Mouse (Mus musculus) embryonic facial prominence, embryonic 15.5 days (tissue): ENCODE results near the gene Axin1. TPM values are rescaled to one million over a fixed set of nuclear protein-coding genes. Genes with fewer than 3 reads are reported as not detected.
"Not testable (repeated sequence)": the region's sequence is repeated elsewhere in the genome, so short reads cannot be mapped to it uniquely, and the experiment has no call there.

ENCODE experiments used
- ATAC-seq: fragments of 200-750 bp; cut with Nextera tagmentation; 2 replicates; pipeline ENCODE4 v1.8.0; 2017; ENCODE audit warnings: low read depth, moderate TSS enrichment; ENCODE audit not compliant: insufficient number of reproducible peaks, low FRiP score, low TSS enrichment
- H3K27ac ChIP-seq: fragments of 300-500 bp; sonication (generic); replicated peaks from 2 replicates; pipeline ENCODE4 v1.5.1; 2015; ENCODE audit warnings: mild to moderate bottlenecking, inconsistent platforms
- H3K27me3 ChIP-seq: fragments of 300-500 bp; sonication (generic); 2 replicates; pipeline ENCODE4 v1.6.1; 2015; ENCODE audit warnings: inconsistent platforms
- H3K36me3 ChIP-seq: fragments of 300-500 bp; sonication (generic); 2 replicates; pipeline ENCODE4 v1.6.1; 2015; ENCODE audit warnings: mild to moderate bottlenecking, inconsistent platforms
- H3K4me1 ChIP-seq: fragments of 300-500 bp; sonication (generic); 2 replicates; pipeline ENCODE4 v1.6.1; 2015; ENCODE audit warnings: inconsistent platforms
- H3K4me2 ChIP-seq: fragments of 300-500 bp; sonication (generic); replicated peaks from 2 replicates; pipeline ENCODE4 v1.6.1; 2015; ENCODE audit warnings: mild to moderate bottlenecking, inconsistent platforms
- H3K4me3 ChIP-seq: fragments of 300-500 bp; sonication (generic); replicated peaks from 2 replicates; pipeline ENCODE4 v1.5.1; 2015; ENCODE audit warnings: mild to moderate bottlenecking, inconsistent platforms
- H3K9ac ChIP-seq: fragments of 300-500 bp; sonication (generic); 2 replicates; pipeline ENCODE4 v1.6.1; 2015; ENCODE audit warnings: inconsistent platforms
- H3K9me3 ChIP-seq: fragments of 300-500 bp; sonication (generic); replicated peaks from 2 replicates; pipeline ENCODE4 v1.6.1; 2016; ENCODE audit warnings: inconsistent platforms
- WGBS: fragments of 180-500 bp; shearing (Covaris S2); methylation state at CpG from one replicate; pipeline ENCODE4 v1.1.7; 2015; 5-methylcytosine and 5-hydroxymethylcytosine counted together
- polyA plus RNA-seq: library from polyadenylated mRNA; unstranded; fragments of >200 nt; fragmentation: Nextera tagmentation; extraction: Ambion mirVana; gene quantifications from 2 replicates; pipeline ENCODE4 v1.2.1, GENCODE M21; 2015

Gene Axin1
- polyA plus RNA-seq, 1 experiment from 2014 or later = 12.7 TPM

DNA sequence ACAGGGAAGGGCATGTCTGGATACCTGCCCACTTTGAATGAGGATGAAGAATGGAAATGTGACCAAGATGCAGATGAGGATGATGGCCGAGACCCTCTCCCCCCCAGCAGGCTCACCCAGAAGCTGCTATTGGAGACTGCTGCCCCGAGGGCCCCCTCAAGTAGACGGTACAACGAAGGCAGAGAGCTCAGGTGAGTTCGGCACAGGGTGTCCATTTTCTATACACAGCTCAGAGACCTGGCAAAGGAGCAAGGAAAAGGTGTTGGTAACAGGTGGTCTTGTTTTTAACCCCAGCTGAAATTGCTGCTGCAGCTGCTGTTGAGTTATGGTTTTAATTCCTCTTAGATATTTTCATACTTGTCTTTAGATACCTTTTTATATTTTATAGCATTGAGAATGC, 4.9 kb downstream of the Axin1 start:
- 90% methylated on average over 5 of the region's 5 CpGs for WGBS
- H3K4me2 ChIP-seq = no peak overlapping the region
- H3K9ac ChIP-seq = no peak overlapping the region
- no peak for ATAC-seq
- H3K4me1 ChIP-seq = peaks cover 22% of the 10 kb centered on the region
- H3K27ac ChIP-seq = no peak overlapping the region
- H3K27me3 ChIP-seq = no peaks in the 10 kb centered on the region
- H3K4me3 ChIP-seq = no peak overlapping the region
- peaks cover 47% of the 10 kb centered on the region for H3K36me3 ChIP-seq
- no peaks in the 10 kb centered on the region for H3K9me3 ChIP-seq

- WGBS = 83% methylated on average over 2 of the region's 2 CpGs
- Histone ChIP-seq H3K4me1 (no peaks in the 10 kb centered on the region), H3K4me3 (no peak overlapping the region), H3K9me3 (peaks cover 7% of the 10 kb centered on the region; the same call in 1 of the 2 replicates), H3K27me3 (no peaks in the 10 kb centered on the region), H3K9ac (no peak overlapping the region), H3K36me3 (peaks cover 71% of the 10 kb centered on the region), H3K27ac (no peak overlapping the region), H3K4me2 (no peak overlapping the region)
- ATAC-seq = no peak
Observed at GRCm38 (mm10) chr17:26149056-26149455, 10.6 kb downstream of the Axin1 start.

DNA sequence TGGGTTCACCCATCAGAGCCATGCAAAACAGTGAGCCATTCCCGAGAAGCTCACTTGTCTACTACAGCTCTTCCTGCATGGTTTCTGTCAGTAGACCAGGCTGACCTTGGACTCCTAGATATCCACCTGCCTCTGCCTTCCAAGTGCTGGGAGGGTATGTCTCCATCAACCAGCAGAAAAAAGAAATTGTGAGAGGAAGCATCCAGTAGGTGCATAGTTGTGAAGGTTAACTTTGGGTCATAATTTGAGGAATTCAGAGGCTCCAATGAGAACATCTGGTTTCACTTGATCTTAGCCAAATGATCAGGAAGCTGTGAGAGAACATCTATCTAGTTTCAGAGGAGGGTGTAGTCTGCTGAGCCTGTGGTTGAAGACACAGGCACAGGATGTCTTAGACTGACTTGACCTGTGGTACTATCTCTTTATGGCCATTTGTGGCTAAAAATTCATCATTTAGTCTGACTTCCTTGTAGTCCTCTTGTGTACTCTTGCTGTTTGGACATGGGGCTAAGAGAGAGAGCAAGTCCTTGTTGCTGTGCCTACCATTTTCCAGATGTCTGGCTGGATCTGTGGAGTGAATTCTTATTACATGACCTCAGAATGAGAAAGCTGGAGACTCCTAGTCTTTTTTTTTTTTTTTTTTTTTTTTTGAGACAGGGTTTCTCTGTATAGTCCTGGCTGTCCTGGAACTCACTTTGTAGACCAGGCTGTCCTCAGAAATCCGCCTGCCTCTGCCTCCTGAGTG, 13.6 kb downstream of the Axin1 start:
- no peaks in the 10 kb centered on the region for H3K27me3 ChIP-seq
- H3K4me1 ChIP-seq = no peaks in the 10 kb centered on the region
- peaks cover 7% of the 10 kb centered on the region; the same call in 1 of the 2 replicates for H3K9me3 ChIP-seq
- no peak overlapping the region for H3K4me3 ChIP-seq
- ATAC-seq = no peak
- WGBS = 96% methylated on average over 2 of the region's 2 CpGs
- no peak overlapping the region for H3K27ac ChIP-seq
- peaks cover 62% of the 10 kb centered on the region for H3K36me3 ChIP-seq
- H3K4me2 ChIP-seq = no peak overlapping the region
- no peak overlapping the region for H3K9ac ChIP-seq

DNA sequence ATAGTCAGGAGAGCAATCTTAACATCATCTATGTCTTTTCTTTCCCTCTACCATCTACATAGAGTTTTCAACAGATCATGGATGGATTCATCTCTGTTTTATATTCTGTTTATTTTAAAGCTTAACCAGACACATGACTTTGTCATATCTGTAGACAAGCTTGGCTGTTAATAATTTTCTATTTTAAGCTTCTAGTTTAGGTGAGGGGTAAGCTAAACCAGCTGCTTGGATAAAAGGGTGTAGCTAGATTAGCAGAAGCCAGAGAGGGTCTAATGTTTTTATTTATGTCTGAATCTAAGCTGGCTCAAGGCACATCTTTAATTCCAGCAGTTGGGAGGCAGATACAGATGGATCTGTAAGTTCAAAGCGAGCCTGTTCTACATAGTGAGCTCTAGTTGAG, 24.2 kb downstream of the Axin1 start:
- 94% methylated on average over 1 of the region's 1 CpGs for WGBS
- H3K4me2 ChIP-seq = no peak overlapping the region

GRCm38 (mm10) chr17:26168039-26168438, 29.6 kb downstream of the Axin1 start:
- Histone ChIP-seq H3K9ac (no peak overlapping the region), H3K4me3 (no peak overlapping the region), H3K4me1 (0 out of 2 replicates have a peak, but pooled peaks cover 2% of the 10 kb centered on the region), H3K36me3 (peaks cover under 1% of the 10 kb centered on the region; the same call in 1 of the 2 replicates), H3K27ac (no peak overlapping the region), H3K4me2 (no peak overlapping the region), H3K27me3 (no peaks in the 10 kb centered on the region), H3K9me3 (no peaks in the 10 kb centered on the region)
- no peak for ATAC-seq
- WGBS = 84% methylated on average over 2 of the region's 2 CpGs

More for the DNA sequence above, 24.2 kb downstream of the Axin1 start:
- Histone ChIP-seq H3K4me1 (0 out of 2 replicates have a peak, but pooled peaks cover 2% of the 10 kb centered on the region), H3K27ac (no peak overlapping the region), H3K9me3 (no peaks in the 10 kb centered on the region), H3K9ac (no peak overlapping the region), H3K27me3 (no peaks in the 10 kb centered on the region), H3K36me3 (no peaks in the 10 kb centered on the region), H3K4me3 (no peak overlapping the region)
- ATAC-seq = no peak

DNA sequence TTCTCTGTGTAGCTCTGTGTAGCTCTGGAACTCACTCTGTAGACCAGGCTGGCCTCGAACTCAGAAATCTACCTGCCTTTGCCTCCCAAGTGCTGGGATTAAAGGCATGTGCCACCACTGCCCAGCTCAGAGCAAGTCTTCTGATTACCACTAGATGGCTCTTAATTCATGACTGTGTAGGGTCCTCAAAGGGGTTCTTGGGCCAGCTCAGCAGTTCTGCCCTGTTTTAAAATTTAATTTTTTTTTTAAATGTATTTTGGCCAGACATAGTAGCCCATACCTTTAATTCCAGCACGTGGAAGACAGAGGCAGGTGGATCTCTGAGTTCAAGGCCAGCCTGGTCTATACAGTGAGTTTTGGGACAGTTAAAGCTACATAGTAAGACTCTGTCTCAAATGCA, 36.8 kb downstream of the Axin1 start:
- 75% methylated on average over 2 of the region's 2 CpGs for whole genome bisulfite sequencing
- peaks cover 38% of the 10 kb centered on the region for H3K36me3 ChIP-seq
- not testable (repeated sequence) for H3K4me3 ChIP-seq, H3K9me3 ChIP-seq, H3K27me3 ChIP-seq, H3K4me1 ChIP-seq, H3K9ac ChIP-seq, H3K4me2 ChIP-seq, ATAC-seq, H3K27ac ChIP-seq

- H3K4me2 ChIP-seq = no peak overlapping the region
- no peaks in the 10 kb centered on the region for H3K27me3 ChIP-seq
- no peak overlapping the region for H3K4me3 ChIP-seq
- no peak overlapping the region for H3K9ac ChIP-seq
- H3K27ac ChIP-seq = no peak overlapping the region
- no peaks in the 10 kb centered on the region for H3K4me1 ChIP-seq
- H3K9me3 ChIP-seq = no peaks in the 10 kb centered on the region
- ATAC-seq = no peak
- H3K36me3 ChIP-seq = peaks cover 53% of the 10 kb centered on the region
Observed at GRCm38 (mm10) chr17:26178611-26179010, 40.1 kb downstream of the Axin1 start.

DNA sequence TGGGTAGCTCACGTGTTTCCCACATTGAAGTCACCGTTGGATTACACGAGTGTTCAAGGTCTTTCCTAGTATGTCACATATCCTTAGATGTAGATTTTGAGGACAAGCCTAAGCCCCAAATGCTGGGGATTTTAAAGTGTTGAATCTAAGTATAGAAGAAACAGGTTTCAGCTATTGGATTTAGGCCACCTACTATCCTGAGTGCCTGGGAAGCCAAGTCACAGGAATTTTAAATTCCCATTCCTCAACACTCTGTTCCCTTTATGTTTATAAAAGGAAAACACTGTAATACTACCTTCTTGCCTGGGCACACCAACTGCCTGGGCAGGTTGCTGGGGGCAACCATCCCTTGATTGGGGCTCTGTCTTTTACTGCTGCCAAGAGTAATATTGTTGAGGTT, 42.7 kb downstream of the Axin1 start:
- no peak overlapping the region for H3K9ac ChIP-seq
- no peaks in the 10 kb centered on the region for H3K9me3 ChIP-seq
- H3K4me3 ChIP-seq = no peak overlapping the region
- no peaks in the 10 kb centered on the region for H3K27me3 ChIP-seq
- no peak overlapping the region for H3K4me2 ChIP-seq
- H3K4me1 ChIP-seq = no peaks in the 10 kb centered on the region
- peaks cover 58% of the 10 kb centered on the region for H3K36me3 ChIP-seq
- 94% methylated on average over 3 of the region's 3 CpGs for WGBS
- no peak for ATAC-seq
- no peak overlapping the region for H3K27ac ChIP-seq

GRCm38 (mm10) chr17:26187592-26187991, 49.1 kb downstream of the Axin1 start:
- Histone ChIP-seq H3K36me3 (peaks cover 92% of the 10 kb centered on the region), H3K4me3 (no peak overlapping the region), H3K9ac (no peak overlapping the region), H3K27ac (no peak overlapping the region), H3K9me3 (no peaks in the 10 kb centered on the region), H3K27me3 (no peaks in the 10 kb centered on the region), H3K4me2 (no peak overlapping the region), H3K4me1 (no peaks in the 10 kb centered on the region)
- WGBS = 99% methylated on average over 5 of the region's 5 CpGs
- no peak for ATAC-seq

- H3K4me1 ChIP-seq = no peaks in the 10 kb centered on the region
- H3K36me3 ChIP-seq = peaks cover 91% of the 10 kb centered on the region
- no peak overlapping the region for H3K9ac ChIP-seq
- no peaks in the 10 kb centered on the region for H3K9me3 ChIP-seq
- no peak overlapping the region for H3K4me2 ChIP-seq
- 95% methylated on average over 11 of the region's 11 CpGs for WGBS
- no peak for ATAC-seq
- H3K4me3 ChIP-seq = no peak overlapping the region
- H3K27me3 ChIP-seq = no peaks in the 10 kb centered on the region
- H3K27ac ChIP-seq = no peak overlapping the region
Observed at GRCm38 (mm10) chr17:26188091-26188805, 49.8 kb downstream of the Axin1 start.

- H3K36me3 ChIP-seq = peaks cover 93% of the 10 kb centered on the region
Observed at GRCm38 (mm10) chr17:26191486-26191885, 53.0 kb downstream of the Axin1 start.

More at GRCm38 (mm10) chr17:26191486-26191885, 53.0 kb downstream of the Axin1 start:
- not testable (repeated sequence) for H3K4me3 ChIP-seq, ATAC-seq, H3K9ac ChIP-seq, H3K27me3 ChIP-seq, H3K4me2 ChIP-seq, H3K4me1 ChIP-seq, H3K9me3 ChIP-seq, H3K27ac ChIP-seq
- WGBS = 94% methylated on average over 7 of the region's 7 CpGs
